8 mouse cellular contexts compared by ENCODE assay signal in genomic region chr19:46135789-46136638, GRCm38 (mm10). TPM values are rescaled to one million over a fixed set of nuclear protein-coding genes. Genes with fewer than 3 reads are reported as not detected.
DNase-seq lines count a peak whose midpoint lies in the region; ATAC-seq lines count a peak whose summit lies in the region.

No protein-coding gene starts in this region.

- DNase-seq in adrenal gland, postnatal 25 days: peak; percentile 54
- peak; percentile 56 to 64 for DNase-seq in heart, postnatal 10 days
- peak; percentile 72 to 83 for DNase-seq in kidney, postnatal 25 days
- peak; percentile 67 to 76 for DNase-seq in lung, postnatal 4 days
- peak; percentile 25 for DNase-seq in right cerebral cortex, postnatal 25 days
- peak; percentile 33 for DNase-seq in yolk sac, embryonic 10.5 days (ENCODE audit: low spot score)

- H3K9me3 ChIP-seq in erythroblast, embryonic 14.5 days (ENCODE audit: control insufficient read depth, low read length): no peaks in the 10 kb centered on the region; the same call in 1 of the 2 replicates

- peak; percentile 76 for ATAC-seq in CD4-positive, CD25-positive, alpha-beta regulatory T cell, adult 4 months

- intact Hi-C loops in heart, postnatal 10 days (cut with DNase I): loop anchor here (1.0 to 2.0 kb wide), 2 partner anchors 118 to 173 kb away; no protein-coding TSS in a partner anchor

- peaks cover 99% of the 10 kb centered on the region for H3K27me3 ChIP-seq in erythroblast, embryonic 14.5 days (ENCODE audit: control insufficient read depth)

- peak overlapping the region; percentile 60 for H3K4me3 ChIP-seq in erythroblast, embryonic 14.5 days (replicated peaks)

- peaks cover 31% of the 10 kb centered on the region for H3K4me1 ChIP-seq in erythroblast, embryonic 14.5 days (ENCODE audit: control insufficient read depth)

- H3K36me3 ChIP-seq in erythroblast, embryonic 14.5 days (ENCODE audit: control insufficient read depth): no peaks in the 10 kb centered on the region

RNA-seq across cellular contexts. Expression of gene Elovl3, which starts 4.3 kb away (rescaled TPM):
- polyA plus RNA-seq in CD4-positive, CD25-positive, alpha-beta regulatory T cell, adult 4 months (2017; shearing (Covaris generic)): not detected
- 4.7 and 10.9 TPM in 2 replicates for total RNA-seq in adrenal gland, postnatal 25 days (2021)
- polyA plus RNA-seq in erythroblast, embryonic 14.5 days (2012): 0.02 TPM in 1 of 2 replicates, not detected in the other
- total RNA-seq in heart, postnatal 10 days (2021): 1 to 10 TPM in 1 of 2 experiments, under 1 TPM in 1; 0.25 to 2.5 TPM

RNA-seq across cellular contexts. Expression of gene Pitx3, which starts 12.1 kb away (rescaled TPM):
- not detected for polyA plus RNA-seq in CD4-positive, CD25-positive, alpha-beta regulatory T cell, adult 4 months (2017; shearing (Covaris generic))
- not detected in 2 replicates for total RNA-seq in adrenal gland, postnatal 25 days (2021)
- not detected in 2 replicates for polyA plus RNA-seq in erythroblast, embryonic 14.5 days (2012)
- under 1 TPM in 1 of 2 experiments, not detected in 1; 0.36 TPM for total RNA-seq in heart, postnatal 10 days (2021)

RNA-seq across cellular contexts. Expression of gene Gbf1, which starts 16.3 kb away (rescaled TPM):
- polyA plus RNA-seq in CD4-positive, CD25-positive, alpha-beta regulatory T cell, adult 4 months (2017; shearing (Covaris generic)): 10 to 100 TPM; 23.8 to 33.5 TPM
- total RNA-seq in adrenal gland, postnatal 25 days (2021): 76.8 and 97.2 TPM in 2 replicates
- polyA plus RNA-seq in erythroblast, embryonic 14.5 days (2012): 23.8 and 31.8 TPM in 2 replicates
- 10 to 100 TPM; 50.2 to 50.5 TPM for total RNA-seq in heart, postnatal 10 days (2021)

Comparison
In these comparisons a context has a peak if more than half of its experiments do, and no peak if none do; other contexts are left out.
1. Peak in every context shown above with its lines: DNase-seq, ATAC-seq and H3K4me3 ChIP-seq.
2. DNase-seq: peak in every context shown above with its lines; median percentile 78 in kidney, postnatal 25 days; 72 in lung, postnatal 4 days; 60 in heart, postnatal 10 days; 54 in adrenal gland, postnatal 25 days; 33 in yolk sac, embryonic 10.5 days; 25 in right cerebral cortex, postnatal 25 days.